Mouse (Mus musculus) neural tube, embryonic 11.5 days (tissue): ENCODE measurements around the gene Sgcd. TPM values are rescaled to one million over a fixed set of nuclear protein-coding genes. Genes with fewer than 3 reads are reported as not detected.

Source experiments
- ATAC-seq: fragments of 200-750 bp; cut with Nextera tagmentation; 2 replicates; pipeline ENCODE4 v1.8.0; 2017; ENCODE audit warnings: moderate number of reproducible peaks, mild to moderate bottlenecking, moderate TSS enrichment, moderate library complexity; ENCODE audit not compliant: insufficient read depth, low FRiP score, low TSS enrichment
- DNase-seq: peaks from one replicate; pipeline ENCODE4 v3.0.0-alpha.2; 2015; ENCODE audit warnings: low spot score
- H3K27ac ChIP-seq: fragments of 300-500 bp; sonication (generic); 2 replicates; pipeline ENCODE4 v1.5.1; 2014; ENCODE audit warnings: low read depth, mild to moderate bottlenecking, low read length
- H3K27me3 ChIP-seq: fragments of 300-500 bp; sonication (generic); 2 replicates; pipeline ENCODE4 v1.6.1; 2014; ENCODE audit warnings: mild to moderate bottlenecking, low read length, mixed read lengths; ENCODE audit not compliant: control insufficient read depth, insufficient read depth
- H3K36me3 ChIP-seq: fragments of 300-500 bp; sonication (generic); 2 replicates; pipeline ENCODE4 v1.6.1; 2014; ENCODE audit warnings: mild to moderate bottlenecking, low read length, moderate library complexity, mixed read lengths; ENCODE audit not compliant: control insufficient read depth, insufficient read depth
- H3K4me1 ChIP-seq: fragments of 300-500 bp; sonication (generic); 2 replicates; pipeline ENCODE4 v1.6.1; 2014; ENCODE audit warnings: low read length, mixed read lengths; ENCODE audit not compliant: control insufficient read depth, insufficient read depth
- H3K4me2 ChIP-seq: fragments of 300-500 bp; sonication (generic); 2 replicates; pipeline ENCODE4 v1.6.1; 2014; ENCODE audit warnings: low read depth, mild to moderate bottlenecking, moderate library complexity
- H3K4me3 ChIP-seq: fragments of 300-500 bp; sonication (generic); 2 replicates; pipeline ENCODE4 v1.5.1; 2014; ENCODE audit warnings: low read depth, low read length
- H3K9ac ChIP-seq: fragments of 300-500 bp; sonication (generic); 2 replicates; pipeline ENCODE4 v1.6.1; 2014; ENCODE audit warnings: mild to moderate bottlenecking, low read length
- H3K9me3 ChIP-seq: fragments of 300-500 bp; sonication (generic); 2 replicates; pipeline ENCODE4 v1.6.1; 2016; ENCODE audit warnings: low read length; ENCODE audit not compliant: control insufficient read depth
- WGBS: fragments of 180-500 bp; shearing (Covaris S2); extraction: QIAGEN DNeasy Blood & Tissue Kit; methylation state at CpG from one replicate; pipeline ENCODE4 v1.1.7; 2014; 5-methylcytosine and 5-hydroxymethylcytosine counted together
- polyA plus RNA-seq: library from polyadenylated mRNA; unstranded; fragments of >200 nt; fragmentation: Nextera tagmentation; extraction: Ambion mirVana; gene quantifications from 2 replicates; pipeline ENCODE4 v1.2.1, GENCODE M21; 2014

Gene Sgcd
- polyA plus RNA-seq, 1 experiment from 2014 or later, result 1.5 TPM

GRCm38 (mm10) chr11:47005301-47005875 is 983.4 kb downstream of the Sgcd start:
- Histone ChIP-seq H3K27me3 (no peaks in the 10 kb centered on the region), H3K9ac (no peak overlapping the region), H3K27ac (no peak overlapping the region), H3K4me1 (no peaks in the 10 kb centered on the region), H3K4me2 (no peak overlapping the region), H3K9me3 (no peaks in the 10 kb centered on the region), H3K4me3 (no peak overlapping the region), H3K36me3 (no peaks in the 10 kb centered on the region)
- 77% methylated on average over 1 of the region's 1 CpGs for WGBS
- ATAC-seq (no peak), DNase-seq (no peak)

GRCm38 (mm10) chr11:46939311-46939710 is 1049.5 kb downstream of the Sgcd start:
- no peak overlapping the region for H3K4me3 ChIP-seq
- H3K9ac ChIP-seq, result no peak overlapping the region
- no peaks in the 10 kb centered on the region for H3K36me3 ChIP-seq
- H3K4me1 ChIP-seq, result 0 out of 2 replicates have a peak, but pooled peaks cover 3% of the 10 kb centered on the region
- WGBS, result 30% methylated on average over 4 of the region's 4 CpGs
- H3K4me2 ChIP-seq, result no peak overlapping the region
- ATAC-seq, result no peak
- no peak overlapping the region for H3K27ac ChIP-seq
- no peaks in the 10 kb centered on the region for H3K9me3 ChIP-seq
- H3K27me3 ChIP-seq, result no peaks in the 10 kb centered on the region
- no peak for DNase-seq

- H3K27ac ChIP-seq, result no peak overlapping the region
- H3K36me3 ChIP-seq, result no peaks in the 10 kb centered on the region
- no peaks in the 10 kb centered on the region for H3K9me3 ChIP-seq
- DNase-seq, result no peak
- WGBS, result 84% methylated on average over 1 of the region's 1 CpGs
- no peaks in the 10 kb centered on the region for H3K27me3 ChIP-seq
- no peak overlapping the region for H3K4me2 ChIP-seq
- no peak overlapping the region for H3K9ac ChIP-seq
- ATAC-seq, result no peak
- no peaks in the 10 kb centered on the region for H3K4me1 ChIP-seq
- H3K4me3 ChIP-seq, result no peak overlapping the region
Measured at GRCm38 (mm10) chr11:46924946-46925345, 1063.8 kb downstream of the Sgcd start.

- Histone ChIP-seq H3K4me1 (no peaks in the 10 kb centered on the region), H3K27me3 (no peaks in the 10 kb centered on the region), H3K27ac (no peak overlapping the region), H3K9ac (no peak overlapping the region), H3K9me3 (no peaks in the 10 kb centered on the region), H3K4me2 (no peak overlapping the region), H3K4me3 (no peak overlapping the region), H3K36me3 (no peaks in the 10 kb centered on the region)
- no peak for DNase-seq
- no peak for ATAC-seq
- 98% methylated on average over 1 of the region's 1 CpGs for WGBS
Measured at GRCm38 (mm10) chr11:46920244-46920643, 1068.5 kb downstream of the Sgcd start.

GRCm38 (mm10) chr11:46912656-46913237 is 1076.0 kb downstream of the Sgcd start:
- Histone ChIP-seq H3K27me3 (no peaks in the 10 kb centered on the region), H3K9ac (no peak overlapping the region), H3K4me2 (no peak overlapping the region), H3K4me1 (no peaks in the 10 kb centered on the region), H3K27ac (no peak overlapping the region), H3K4me3 (no peak overlapping the region), H3K9me3 (no peaks in the 10 kb centered on the region), H3K36me3 (no peaks in the 10 kb centered on the region)
- ATAC-seq, result no peak
- no peak for DNase-seq
- WGBS, result 87% methylated on average over 5 of the region's 5 CpGs

GRCm38 (mm10) chr11:46904281-46904680 is 1084.5 kb downstream of the Sgcd start:
- H3K9me3 ChIP-seq, result no peaks in the 10 kb centered on the region
- no peak for ATAC-seq
- H3K27me3 ChIP-seq, result no peaks in the 10 kb centered on the region
- H3K36me3 ChIP-seq, result no peaks in the 10 kb centered on the region
- 97% methylated on average over 1 of the region's 1 CpGs for WGBS
- H3K4me3 ChIP-seq, result no peak overlapping the region
- H3K9ac ChIP-seq, result no peak overlapping the region
- H3K4me1 ChIP-seq, result no peaks in the 10 kb centered on the region
- DNase-seq, result no peak
- H3K4me2 ChIP-seq, result no peak overlapping the region
- no peak overlapping the region for H3K27ac ChIP-seq

- Histone ChIP-seq H3K36me3 (no peaks in the 10 kb centered on the region), H3K9me3 (no peaks in the 10 kb centered on the region), H3K9ac (no peak overlapping the region), H3K27ac (no peak overlapping the region), H3K4me2 (no peak overlapping the region), H3K27me3 (no peaks in the 10 kb centered on the region), H3K4me1 (no peaks in the 10 kb centered on the region), H3K4me3 (no peak overlapping the region)
- ATAC-seq, result no peak
- WGBS, result 87% methylated on average over 3 of the region's 3 CpGs
- no peak for DNase-seq
Measured at GRCm38 (mm10) chr11:46889093-46889492, 1099.7 kb downstream of the Sgcd start.

GRCm38 (mm10) chr11:46882456-46882855 is 1106.3 kb downstream of the Sgcd start:
- H3K27me3 ChIP-seq, result no peaks in the 10 kb centered on the region
- WGBS, result 81% methylated on average over 2 of the region's 2 CpGs
- H3K4me2 ChIP-seq, result no peak overlapping the region
- no peaks in the 10 kb centered on the region for H3K9me3 ChIP-seq
- no peaks in the 10 kb centered on the region for H3K4me1 ChIP-seq
- no peak overlapping the region for H3K9ac ChIP-seq
- ATAC-seq (no peak), DNase-seq (no peak)
- H3K27ac ChIP-seq, result no peak overlapping the region
- no peak overlapping the region for H3K4me3 ChIP-seq
- H3K36me3 ChIP-seq, result no peaks in the 10 kb centered on the region

- Histone ChIP-seq H3K36me3 (no peaks in the 10 kb centered on the region), H3K4me3 (no peak overlapping the region), H3K27me3 (no peaks in the 10 kb centered on the region), H3K4me1 (no peaks in the 10 kb centered on the region), H3K4me2 (no peak overlapping the region), H3K27ac (no peak overlapping the region), H3K9ac (no peak overlapping the region), H3K9me3 (no peaks in the 10 kb centered on the region)
- ATAC-seq (no peak), DNase-seq (no peak)
- 76% methylated on average over 1 of the region's 1 CpGs for WGBS
Measured at GRCm38 (mm10) chr11:46875774-46876173, 1113.0 kb downstream of the Sgcd start.
